Mouse (Mus musculus) limb, embryonic 11.5 days (tissue): ENCODE data around the gene Pdia4. TPM values are rescaled to one million over a fixed set of nuclear protein-coding genes. Genes with fewer than 3 reads are reported as not detected.
"Not testable (repeated sequence)": the region's sequence is repeated elsewhere in the genome, so short reads cannot be mapped to it uniquely, and the experiment has no call there.

ENCODE experiments used
- ATAC-seq: fragments of 200-750 bp; cut with Nextera tagmentation; 2 replicates; pipeline ENCODE4 v1.8.0; 2017; ENCODE audit warnings: low read depth; ENCODE audit not compliant: insufficient number of reproducible peaks, low FRiP score, low TSS enrichment
- DNase-seq: peaks from one replicate; pipeline ENCODE4 v3.0.0-alpha.2; 2015; ENCODE audit warnings: low spot score
- H3K27ac ChIP-seq: fragments of 300-500 bp; sonication (generic); replicated peaks from 2 replicates; pipeline ENCODE4 v1.5.1; 2014; ENCODE audit warnings: low read depth, mild to moderate bottlenecking, low read length
- H3K27me3 ChIP-seq: fragments of 300-500 bp; sonication (generic); 2 replicates; pipeline ENCODE4 v1.6.1; 2014; ENCODE audit warnings: mild to moderate bottlenecking, low read length, mixed read lengths; ENCODE audit not compliant: control insufficient read depth, insufficient read depth
- H3K36me3 ChIP-seq: fragments of 300-500 bp; sonication (generic); 2 replicates; pipeline ENCODE4 v1.6.1; 2014; ENCODE audit warnings: mild to moderate bottlenecking, low read length, moderate library complexity, mixed read lengths; ENCODE audit not compliant: control insufficient read depth, insufficient read depth
- H3K4me1 ChIP-seq: fragments of 300-500 bp; sonication (generic); 2 replicates; pipeline ENCODE4 v1.6.1; 2014; ENCODE audit warnings: low read length, mixed read lengths; ENCODE audit not compliant: control insufficient read depth, insufficient read depth
- H3K4me2 ChIP-seq: fragments of 300-500 bp; sonication (generic); 2 replicates; pipeline ENCODE4 v1.6.1; 2014; ENCODE audit warnings: low read depth, mild to moderate bottlenecking, moderate library complexity; ENCODE audit not compliant: severe bottlenecking
- H3K4me3 ChIP-seq: fragments of 300-500 bp; sonication (generic); 2 replicates; pipeline ENCODE4 v1.5.1; 2014; ENCODE audit warnings: low read depth, low read length
- H3K9ac ChIP-seq: fragments of 300-500 bp; sonication (generic); 2 replicates; pipeline ENCODE4 v1.6.1; 2014; ENCODE audit warnings: mild to moderate bottlenecking, low read length
- H3K9me3 ChIP-seq: fragments of 300-500 bp; sonication (generic); 2 replicates; pipeline ENCODE4 v1.6.1; 2016; ENCODE audit warnings: low read length; ENCODE audit not compliant: control insufficient read depth
- whole genome bisulfite sequencing: fragments of 180-500 bp; shearing (Covaris S2); extraction: QIAGEN DNeasy Blood & Tissue Kit; methylation state at CpG from one replicate; pipeline ENCODE4 v1.1.7; 2014; 5-methylcytosine and 5-hydroxymethylcytosine counted together
- polyA plus RNA-seq: library from polyadenylated mRNA; unstranded; fragments of >200 nt; fragmentation: Nextera tagmentation; extraction: Ambion mirVana; gene quantifications from 2 replicates; pipeline ENCODE4 v1.2.1, GENCODE M21; 2014

Gene Pdia4
- polyA plus RNA-seq, 1 experiment from 2014 or later = 322 TPM

GRCm38 (mm10) chr6:47787941-47788736 is 25.1 kb downstream of the Pdia4 start:
- DNase-seq (peak; percentile 81), ATAC-seq (peak; percentile 87)
- Histone ChIP-seq H3K9me3 (no peaks in the 10 kb centered on the region), H3K27ac (peak overlapping the region; percentile 81), H3K36me3 (no peaks in the 10 kb centered on the region), H3K9ac (peak overlapping the region; percentile 73), H3K27me3 (no peaks in the 10 kb centered on the region), H3K4me3 (peak overlapping the region; percentile 42), H3K4me2 (peak overlapping the region; percentile 53), H3K4me1 (no peaks in the 10 kb centered on the region)
- WGBS = 1% methylated on average over 18 of the region's 18 CpGs

DNA sequence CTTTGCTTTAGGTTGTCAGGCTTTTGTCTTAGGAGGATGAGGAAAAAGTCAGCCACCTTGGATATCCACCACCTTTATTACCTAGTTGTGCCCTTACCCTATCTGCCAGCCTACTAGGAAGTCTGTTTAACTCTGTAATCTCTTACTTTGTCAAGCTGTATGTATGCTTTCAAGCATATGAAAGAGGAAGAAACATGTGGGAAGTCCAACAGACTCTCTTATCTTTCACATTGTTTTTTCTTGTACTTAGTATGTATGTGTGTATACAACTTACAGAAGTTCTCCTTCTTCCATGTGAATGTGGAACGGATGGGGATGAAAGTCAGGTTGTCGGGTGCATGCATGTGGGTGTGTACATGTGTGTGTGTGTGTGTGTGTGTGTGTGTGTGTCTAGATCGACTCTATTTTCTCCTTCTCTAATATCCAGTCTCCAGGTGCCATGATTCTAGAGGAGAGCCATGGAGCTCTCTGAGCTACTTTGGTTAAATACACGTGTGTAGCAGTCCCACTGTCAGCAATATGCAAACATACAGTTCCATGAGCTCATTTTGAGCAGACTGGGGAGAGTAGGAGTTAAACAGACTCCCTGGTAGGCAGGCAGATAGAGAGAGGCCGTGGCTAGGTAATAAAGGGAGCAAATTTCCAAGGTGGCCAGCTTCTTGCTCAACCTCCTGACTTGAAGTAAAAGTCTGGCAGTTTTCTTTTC is 28.4 kb downstream of the Pdia4 start:
- DNase-seq = no peak
- no peak for ATAC-seq
- Histone ChIP-seq H3K4me3 (no peak overlapping the region), H3K4me1 (no peaks in the 10 kb centered on the region), H3K9me3 (no peaks in the 10 kb centered on the region), H3K27ac (no peak overlapping the region), H3K9ac (no peak overlapping the region), H3K27me3 (no peaks in the 10 kb centered on the region), H3K36me3 (no peaks in the 10 kb centered on the region), H3K4me2 (no peak overlapping the region)
- WGBS = 78% methylated on average over 5 of the region's 5 CpGs

- ATAC-seq (peak; percentile 80), DNase-seq (peak; percentile 66)
- peak overlapping the region; percentile 43; the same call in 1 of the 2 replicates for H3K9ac ChIP-seq
- H3K27ac ChIP-seq = 0 out of 2 replicates have a peak overlapping the region, but pooled peaks have one; percentile 1
- H3K4me2 ChIP-seq = peak overlapping the region; percentile 35; the same call in 1 of the 2 replicates
- under 1% methylated on average over 21 of the region's 21 CpGs for WGBS
- peak overlapping the region; percentile 37 for H3K4me3 ChIP-seq
- H3K9me3 ChIP-seq = no peaks in the 10 kb centered on the region
- no peaks in the 10 kb centered on the region for H3K27me3 ChIP-seq
- no peaks in the 10 kb centered on the region for H3K36me3 ChIP-seq
- H3K4me1 ChIP-seq = no peaks in the 10 kb centered on the region
Observed at GRCm38 (mm10) chr6:47781091-47781968, 31.9 kb downstream of the Pdia4 start.

- Histone ChIP-seq H3K4me1 (no peaks in the 10 kb centered on the region), H3K4me2 (peak overlapping the region; percentile 20; the same call in 1 of the 2 replicates), H3K36me3 (no peaks in the 10 kb centered on the region), H3K27me3 (no peaks in the 10 kb centered on the region), H3K27ac (no peak overlapping the region), H3K9me3 (no peaks in the 10 kb centered on the region), H3K4me3 (peak overlapping the region; percentile 37), H3K9ac (no peak overlapping the region)
- 21% methylated on average over 2 of the region's 2 CpGs for WGBS
- no peak; the same call in 1 of the 2 replicates for ATAC-seq
- DNase-seq = no peak
Observed at GRCm38 (mm10) chr6:47780576-47781013, 32.6 kb downstream of the Pdia4 start.

DNA sequence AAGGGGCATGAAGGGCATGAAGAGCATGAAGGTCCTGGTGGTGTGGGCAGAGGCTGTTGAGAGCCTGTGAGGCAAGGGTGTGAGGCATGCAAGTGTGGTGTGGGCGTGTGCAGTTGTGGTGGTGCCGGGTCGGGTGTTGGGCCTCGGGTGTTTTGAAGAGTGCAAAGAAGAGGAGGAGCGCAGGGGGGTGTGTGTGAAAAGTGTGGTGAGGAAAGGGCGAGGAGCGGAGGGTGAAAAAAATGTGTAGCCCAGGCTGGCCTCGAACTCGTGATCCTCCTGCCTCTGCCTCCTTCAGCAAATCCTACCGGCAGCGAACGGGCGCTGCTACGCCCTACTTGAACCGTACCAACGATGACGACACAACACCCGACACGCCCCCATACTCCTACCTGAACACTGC is 41.5 kb downstream of the Pdia4 start:
- H3K36me3 ChIP-seq, H3K4me1 ChIP-seq, ATAC-seq, H3K27me3 ChIP-seq, H3K4me3 ChIP-seq, H3K4me2 ChIP-seq, H3K9ac ChIP-seq, H3K27ac ChIP-seq, H3K9me3 ChIP-seq: not testable (repeated sequence)
- 55% methylated on average over 7 of the region's 19 CpGs for WGBS
- peak; percentile 21 for DNase-seq

- not testable (repeated sequence) for H3K9me3 ChIP-seq, H3K4me2 ChIP-seq, H3K4me1 ChIP-seq, H3K36me3 ChIP-seq, H3K4me3 ChIP-seq, H3K27me3 ChIP-seq, H3K9ac ChIP-seq, H3K27ac ChIP-seq, ATAC-seq
- WGBS = 72% methylated on average over 12 of the region's 12 CpGs
- DNase-seq = peak; percentile 19
Observed at GRCm38 (mm10) chr6:47771113-47771512, 42.1 kb downstream of the Pdia4 start.

DNA sequence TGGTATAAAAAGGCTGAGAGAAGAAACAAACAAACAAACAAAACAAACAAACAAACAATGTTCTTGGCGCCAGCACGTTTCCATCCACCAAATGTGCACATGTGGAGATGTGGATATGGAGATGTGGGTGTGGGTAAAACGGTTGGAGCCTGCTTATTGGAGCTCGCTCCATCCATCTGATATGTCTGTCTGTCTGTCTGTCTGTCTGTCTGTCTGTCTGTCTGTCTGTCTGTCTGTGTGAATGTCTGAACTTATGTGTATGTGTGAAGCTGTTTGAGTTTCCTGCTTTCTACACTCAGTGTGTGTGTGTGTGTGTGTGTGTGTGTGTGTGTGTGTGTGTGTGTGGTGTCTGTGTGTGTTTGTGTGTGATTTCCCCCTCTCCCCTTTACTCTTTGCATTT is 43.4 kb downstream of the Pdia4 start:
- not testable (repeated sequence) for H3K36me3 ChIP-seq, DNase-seq

GRCm38 (mm10) chr6:47768520-47768919 is 44.7 kb downstream of the Pdia4 start:
- not testable (repeated sequence) for DNase-seq, H3K9ac ChIP-seq, H3K4me2 ChIP-seq, H3K36me3 ChIP-seq, H3K9me3 ChIP-seq, H3K4me3 ChIP-seq, H3K4me1 ChIP-seq, H3K27ac ChIP-seq, ATAC-seq, H3K27me3 ChIP-seq
- WGBS = 57% methylated on average over 1 of the region's 12 CpGs

More for the DNA sequence above, 43.4 kb downstream of the Pdia4 start:
- 82% methylated on average over 4 of the region's 4 CpGs for WGBS
- H3K4me1 ChIP-seq, H3K9me3 ChIP-seq, H3K27ac ChIP-seq, H3K9ac ChIP-seq, ATAC-seq, H3K27me3 ChIP-seq, H3K4me3 ChIP-seq, H3K4me2 ChIP-seq: not testable (repeated sequence)
